Mouse (Mus musculus) telencephalon, adult 2 months (tissue): ENCODE measurements around the gene Pramef25.
"Not testable (repeated sequence)": the region's sequence is repeated elsewhere in the genome, so short reads cannot be mapped to it uniquely, and the experiment has no call there.

Experiments
- DNase-seq: peaks from one replicate; pipeline ENCODE4 v3.0.0-alpha.2; 2011; ENCODE audit warnings: low read depth, low spot score

Gene Pramef25

DNA sequence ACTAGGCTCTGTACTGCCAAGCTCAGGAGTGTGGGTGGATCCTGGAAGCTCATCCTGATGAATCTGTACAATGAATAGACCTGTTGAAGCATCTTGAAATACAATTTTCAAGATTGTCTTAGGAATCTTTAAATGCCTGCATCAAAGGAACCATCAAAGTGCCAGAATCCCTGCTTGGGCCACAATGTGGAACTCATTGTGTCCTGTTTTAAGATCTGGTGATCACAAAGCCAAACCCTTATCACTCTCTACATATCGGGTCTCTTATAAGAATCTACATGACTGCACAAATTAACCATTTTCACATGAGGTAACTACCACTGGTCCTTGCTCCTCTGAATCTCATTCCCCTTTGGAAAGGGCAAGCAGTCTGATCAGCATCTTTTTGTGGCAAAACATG lies at the start of gene Pramef25:
TSS of gene Pramef25 (minus strand) at position 101 of the 400 bp plus-strand sequence.
- not testable (repeated sequence) for DNase-seq

GRCm38 (mm10) chr4:143994269-143994668 lies 43.5 kb upstream of the Pramef25 start, which contains the start of gene Pramef17:
TSS of gene Pramef17 (minus strand) at chr4:143994369.
- not testable (repeated sequence) for DNase-seq

- DNase-seq = not testable (repeated sequence)
Observed at GRCm38 (mm10) chr4:143988126-143988525, 37.3 kb upstream of the Pramef25 start.

GRCm38 (mm10) chr4:143987475-143987941 lies 36.7 kb upstream of the Pramef25 start:
- DNase-seq = not testable (repeated sequence)

DNA sequence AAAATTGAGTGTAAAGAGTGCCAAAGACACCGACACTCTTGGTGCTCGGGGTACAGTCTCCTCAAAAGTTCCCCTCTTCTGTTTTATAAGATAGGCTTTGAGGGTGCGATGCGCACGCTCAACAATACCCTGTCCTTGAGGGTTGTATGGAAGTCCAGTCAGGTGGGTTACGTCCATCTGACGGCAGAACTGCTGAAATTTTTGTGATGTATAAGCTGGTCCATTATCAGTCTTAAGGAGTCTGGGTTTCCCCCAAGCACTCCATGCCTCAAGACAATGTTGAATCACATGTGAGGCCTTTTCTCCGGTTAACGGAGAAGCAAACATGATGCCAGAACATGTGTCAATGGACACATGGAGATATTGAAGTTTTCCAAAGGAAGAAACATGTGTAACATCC lies 34.9 kb upstream of the Pramef25 start:
- DNase-seq = not testable (repeated sequence)

GRCm38 (mm10) chr4:143985165-143985564 lies 34.3 kb upstream of the Pramef25 start:
- DNase-seq = not testable (repeated sequence)

DNA sequence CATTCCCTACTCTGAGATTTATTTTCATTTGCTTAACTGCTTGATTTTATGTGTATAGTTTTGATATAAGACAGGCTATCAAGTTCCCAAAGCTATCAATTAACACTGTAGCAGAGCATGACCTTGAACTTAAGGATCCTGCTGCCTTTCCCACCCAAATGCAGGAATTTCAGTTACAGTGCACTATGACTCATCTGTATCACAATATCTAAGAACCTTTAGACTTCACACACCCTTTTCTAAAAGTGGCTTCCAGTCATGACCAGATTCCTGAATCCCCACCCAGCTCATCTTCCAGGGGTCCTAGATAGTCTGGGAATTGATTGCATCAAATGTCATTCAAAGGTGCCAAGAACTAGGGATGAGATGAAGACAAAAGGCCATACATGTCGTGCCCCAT lies 32.6 kb upstream of the Pramef25 start:
- not testable (repeated sequence) for DNase-seq

DNA sequence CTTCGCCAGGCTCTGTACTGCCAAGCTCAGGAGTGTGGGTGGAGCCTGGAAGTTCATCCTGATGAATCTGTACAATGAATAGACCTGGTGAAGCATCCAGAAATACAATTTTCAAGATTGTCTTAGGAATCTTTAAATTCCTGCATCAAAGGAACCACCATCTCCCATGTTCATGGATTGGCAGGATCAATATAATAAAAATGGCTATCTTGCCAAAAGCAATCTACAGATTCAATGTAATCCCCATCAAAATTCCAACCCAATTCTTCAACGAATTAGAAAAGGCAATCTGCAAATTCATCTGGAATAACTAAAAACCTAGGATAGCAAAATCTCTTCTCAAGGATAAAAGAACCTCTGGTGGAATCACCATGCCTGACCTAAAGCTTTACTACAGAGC lies 16.0 kb upstream of the Pramef25 start, which contains the start of gene Gm13101:
TSS of gene Gm13101 (minus strand) at position 101 of the 400 bp plus-strand sequence.
- not testable (repeated sequence) for DNase-seq

- DNase-seq = not testable (repeated sequence)
Observed at GRCm38 (mm10) chr4:143900280-143900679, 50.5 kb downstream of the Pramef25 start, which contains the start of gene Pramef6. TSS of gene Pramef6 (minus strand) at chr4:143900380.
